Mouse (Mus musculus) lung, embryonic 14.5 days (tissue): ENCODE data around the gene Thy1. TPM values are rescaled to one million over a fixed set of nuclear protein-coding genes. Genes with fewer than 3 reads are reported as not detected.

Experiments
- ATAC-seq: fragments of 200-750 bp; cut with Nextera tagmentation; 2 replicates; pipeline ENCODE4 v1.8.0; 2017; ENCODE audit warnings: mild to moderate bottlenecking, moderate TSS enrichment, moderate library complexity; ENCODE audit not compliant: insufficient read depth
- DNase-seq: peaks from one replicate; pipeline ENCODE4 v3.0.0-alpha.2; 2015
- H3K27ac ChIP-seq: fragments of 300-500 bp; sonication (generic); 2 replicates; pipeline ENCODE4 v1.5.1; 2014; ENCODE audit warnings: low read depth, mild to moderate bottlenecking, moderate library complexity
- H3K27me3 ChIP-seq: fragments of 300-500 bp; sonication (generic); 2 replicates; pipeline ENCODE4 v1.6.1; 2014; ENCODE audit warnings: low read length, control low read depth; ENCODE audit not compliant: insufficient read depth
- H3K36me3 ChIP-seq: fragments of 300-500 bp; sonication (generic); 2 replicates; pipeline ENCODE4 v1.6.1; 2014; ENCODE audit warnings: control low read depth; ENCODE audit not compliant: insufficient read depth
- H3K4me1 ChIP-seq: fragments of 300-500 bp; sonication (generic); 2 replicates; pipeline ENCODE4 v1.6.1; 2014; ENCODE audit warnings: antibody characterized with exemption, control low read depth; ENCODE audit not compliant: insufficient read depth
- H3K4me2 ChIP-seq: fragments of 300-500 bp; sonication (generic); 2 replicates; pipeline ENCODE4 v1.6.1; 2014; ENCODE audit warnings: mild to moderate bottlenecking
- H3K4me3 ChIP-seq: fragments of 300-500 bp; sonication (generic); 2 replicates; pipeline ENCODE4 v1.5.1; 2014; ENCODE audit warnings: low read depth, low read length
- H3K9ac ChIP-seq: fragments of 300-500 bp; sonication (generic); 2 replicates; pipeline ENCODE4 v1.6.1; 2014
- H3K9me3 ChIP-seq: fragments of 300-500 bp; sonication (generic); 2 replicates; pipeline ENCODE4 v1.6.1; 2016; ENCODE audit warnings: low read depth, low read length, control low read depth
- CTCF ChIP-seq: IDR thresholded peaks from 2 replicates; pipeline ENCODE4 v1.5.1; 2016; ENCODE audit warnings: antibody characterized with exemption, low read depth
- WGBS: fragments of 180-500 bp; shearing (Covaris S2); extraction: QIAGEN DNeasy Blood & Tissue Kit; methylation state at CpG from one replicate; pipeline ENCODE4 v1.1.7; 2014; 5-methylcytosine and 5-hydroxymethylcytosine counted together
- polyA plus RNA-seq: library from polyadenylated mRNA; unstranded; fragments of >200 nt; fragmentation: Nextera tagmentation; extraction: Ambion mirVana; gene quantifications from 2 replicates; pipeline ENCODE4 v1.2.1, GENCODE M21; 2014

Gene Thy1
- polyA plus RNA-seq, 1 experiment from 2014 or later = 0.46 TPM

DNA sequence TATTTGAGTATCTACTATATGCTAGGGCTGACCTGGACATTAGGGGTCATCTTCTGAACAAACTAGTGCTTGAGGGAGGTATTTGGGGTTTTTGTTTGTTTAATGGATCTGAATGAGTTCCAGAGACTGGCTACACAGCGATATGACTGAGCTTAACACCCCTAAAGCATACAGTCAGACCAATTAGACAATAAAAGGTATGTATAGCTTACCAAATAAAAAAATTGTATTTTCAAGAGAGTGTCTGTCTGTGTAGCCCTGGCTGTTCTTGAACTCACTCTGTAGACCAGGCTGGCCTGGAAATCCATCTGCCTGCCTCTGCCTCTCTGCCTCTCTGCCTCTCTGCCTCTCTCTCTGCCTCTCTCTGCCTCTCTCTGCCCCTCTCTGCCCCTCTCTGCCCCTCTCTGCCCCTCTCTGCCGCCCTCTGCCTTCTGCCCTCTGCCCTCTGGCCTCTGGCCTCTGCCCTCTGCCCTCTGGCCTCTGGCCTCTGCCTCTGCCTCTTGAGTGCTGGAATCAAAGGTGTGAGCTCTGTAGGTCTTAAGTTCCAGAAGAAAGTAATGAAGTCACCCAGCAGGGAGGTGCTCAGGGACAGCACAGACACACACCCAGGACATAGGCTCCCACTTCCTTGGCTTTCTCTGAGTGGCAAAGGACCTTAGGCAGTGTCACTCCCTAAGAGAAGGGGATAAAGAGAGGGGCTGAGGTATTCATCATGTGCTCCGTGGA lies 2.1 kb downstream of the Thy1 start:
- no peak overlapping the region for H3K4me2 ChIP-seq
- H3K36me3 ChIP-seq = no peaks in the 10 kb centered on the region
- no peak for DNase-seq
- H3K4me1 ChIP-seq = no peaks in the 10 kb centered on the region
- H3K4me3 ChIP-seq = no peak overlapping the region
- no peak overlapping the region for H3K9ac ChIP-seq
- no peaks in the 10 kb centered on the region for H3K9me3 ChIP-seq
- no peak overlapping the region for H3K27ac ChIP-seq
- WGBS = 57% methylated on average over 3 of the region's 3 CpGs
- ATAC-seq = no peak
- TF ChIP-seq CTCF = no peak
- H3K27me3 ChIP-seq = peaks cover 36% of the 10 kb centered on the region

DNA sequence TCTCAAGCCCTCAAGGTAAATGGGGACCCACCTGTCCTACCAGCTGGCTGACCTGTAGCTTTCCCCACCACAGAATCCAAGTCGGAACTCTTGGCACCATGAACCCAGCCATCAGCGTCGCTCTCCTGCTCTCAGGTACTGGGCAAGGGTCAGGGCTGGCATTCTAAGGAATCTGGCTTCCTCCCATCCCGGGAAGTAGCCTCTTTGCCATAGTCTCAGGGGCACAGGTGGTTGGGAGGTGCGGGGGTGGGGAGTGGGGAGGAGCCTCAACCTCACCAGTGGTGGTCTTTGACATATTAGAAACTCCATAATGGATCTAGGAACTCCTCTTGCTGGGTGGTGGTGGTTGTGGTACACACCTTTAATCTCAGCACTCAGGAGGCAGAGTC lies 2.7 kb downstream of the Thy1 start:
- peaks cover 36% of the 10 kb centered on the region for H3K27me3 ChIP-seq
- H3K4me3 ChIP-seq = no peak overlapping the region
- DNase-seq = no peak
- H3K9ac ChIP-seq = no peak overlapping the region
- H3K27ac ChIP-seq = no peak overlapping the region
- H3K9me3 ChIP-seq = no peaks in the 10 kb centered on the region
- WGBS = 71% methylated on average over 5 of the region's 5 CpGs
- no peaks in the 10 kb centered on the region for H3K36me3 ChIP-seq
- H3K4me1 ChIP-seq = no peaks in the 10 kb centered on the region
- no peak overlapping the region for H3K4me2 ChIP-seq
- ATAC-seq = no peak
- TF ChIP-seq CTCF = no peak

DNA sequence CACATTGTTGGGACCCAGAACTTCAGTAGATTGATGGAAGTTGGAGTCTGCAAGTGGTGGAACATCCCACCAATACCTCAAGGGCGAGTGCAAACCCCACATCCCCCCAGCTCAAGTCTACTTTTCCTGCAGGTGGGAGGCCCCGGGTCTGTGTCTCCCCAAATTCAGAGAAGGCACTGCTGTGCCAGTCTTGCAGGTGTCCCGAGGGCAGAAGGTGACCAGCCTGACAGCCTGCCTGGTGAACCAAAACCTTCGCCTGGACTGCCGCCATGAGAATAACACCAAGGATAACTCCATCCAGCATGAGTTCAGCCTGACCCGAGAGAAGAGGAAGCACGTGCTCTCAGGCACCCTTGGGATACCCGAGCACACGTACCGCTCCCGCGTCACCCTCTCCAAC lies 3.2 kb downstream of the Thy1 start:
- Histone ChIP-seq H3K4me3 (no peak overlapping the region), H3K4me2 (no peak overlapping the region), H3K27ac (no peak overlapping the region), H3K36me3 (no peaks in the 10 kb centered on the region), H3K9me3 (no peaks in the 10 kb centered on the region), H3K9ac (no peak overlapping the region), H3K27me3 (peaks cover 36% of the 10 kb centered on the region), H3K4me1 (no peaks in the 10 kb centered on the region)
- DNase-seq = no peak
- no peak for TF ChIP-seq CTCF
- WGBS = 77% methylated on average over 12 of the region's 12 CpGs
- no peak for ATAC-seq

DNA sequence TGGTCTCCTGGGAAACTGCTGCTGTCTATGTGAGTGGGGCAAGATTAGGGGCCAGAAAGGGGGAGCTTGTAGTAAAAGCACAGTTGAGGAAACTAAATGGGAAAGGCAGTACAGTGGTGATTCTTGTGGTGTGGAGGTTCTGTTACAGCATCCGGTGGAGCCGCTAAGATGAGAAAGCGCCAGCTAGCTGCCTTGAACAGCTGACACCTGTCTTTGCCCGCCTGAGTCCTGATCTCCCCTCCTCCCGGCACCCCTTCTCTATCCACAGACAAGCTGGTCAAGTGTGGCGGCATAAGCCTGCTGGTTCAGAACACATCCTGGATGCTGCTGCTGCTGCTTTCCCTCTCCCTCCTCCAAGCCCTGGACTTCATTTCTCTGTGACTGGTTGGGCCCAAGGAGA lies 3.9 kb downstream of the Thy1 start:
- WGBS = 20% methylated on average over 6 of the region's 6 CpGs
- no peak overlapping the region for H3K4me3 ChIP-seq

DNA sequence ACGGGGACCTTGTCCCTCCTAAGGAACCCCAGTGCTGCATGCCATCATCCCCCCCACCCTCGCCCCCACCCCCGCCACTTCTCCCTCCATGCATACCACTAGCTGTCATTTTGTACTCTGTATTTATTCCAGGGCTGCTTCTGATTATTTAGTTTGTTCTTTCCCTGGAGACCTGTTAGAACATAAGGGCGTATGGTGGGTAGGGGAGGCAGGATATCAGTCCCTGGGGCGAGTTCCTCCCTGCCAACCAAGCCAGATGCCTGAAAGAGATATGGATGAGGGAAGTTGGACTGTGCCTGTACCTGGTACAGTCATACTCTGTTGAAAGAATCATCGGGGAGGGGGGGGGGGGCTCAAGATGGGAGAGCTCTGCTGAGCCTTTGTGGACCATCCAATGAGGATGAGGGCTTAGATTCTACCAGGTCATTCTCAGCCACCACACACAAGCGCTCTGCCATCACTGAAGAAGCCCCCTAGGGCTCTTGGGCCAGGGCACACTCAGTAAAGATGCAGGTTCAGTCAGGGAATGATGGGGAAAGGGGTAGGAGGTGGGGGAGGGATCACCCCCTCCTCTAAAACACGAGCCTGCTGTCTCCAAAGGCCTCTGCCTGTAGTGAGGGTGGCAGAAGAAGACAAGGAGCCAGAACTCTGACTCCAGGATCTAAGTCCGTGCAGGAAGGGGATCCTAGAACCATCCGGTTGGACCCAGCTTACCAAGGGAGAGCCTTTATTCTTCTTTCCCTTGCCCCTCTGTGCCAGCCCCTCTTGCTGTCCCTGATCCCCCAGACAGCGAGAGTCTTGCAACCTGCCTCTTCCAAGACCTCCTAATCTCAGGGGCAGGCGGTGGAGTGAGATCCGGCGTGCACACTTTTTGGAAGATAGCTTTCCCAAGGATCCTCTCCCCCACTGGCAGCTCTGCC lies 4.6 kb downstream of the Thy1 start:
- no peaks in the 10 kb centered on the region for H3K9me3 ChIP-seq
- no peak overlapping the region for H3K4me2 ChIP-seq
- DNase-seq (no peak), ATAC-seq (no peak)
- no peak overlapping the region for H3K4me3 ChIP-seq
- no peaks in the 10 kb centered on the region for H3K4me1 ChIP-seq
- no peak for TF ChIP-seq CTCF
- peaks cover 27% of the 10 kb centered on the region for H3K27me3 ChIP-seq
- H3K27ac ChIP-seq = no peak overlapping the region
- WGBS = 62% methylated on average over 14 of the region's 14 CpGs
- H3K9ac ChIP-seq = no peak overlapping the region
- H3K36me3 ChIP-seq = no peaks in the 10 kb centered on the region

More for the DNA sequence above, 3.9 kb downstream of the Thy1 start:
- no peak overlapping the region for H3K4me2 ChIP-seq
- DNase-seq (no peak), ATAC-seq (no peak)
- no peaks in the 10 kb centered on the region for H3K4me1 ChIP-seq
- H3K27ac ChIP-seq = no peak overlapping the region
- no peaks in the 10 kb centered on the region for H3K36me3 ChIP-seq
- no peaks in the 10 kb centered on the region for H3K9me3 ChIP-seq
- no peak overlapping the region for H3K9ac ChIP-seq
- peaks cover 32% of the 10 kb centered on the region for H3K27me3 ChIP-seq
- no peak for TF ChIP-seq CTCF

DNA sequence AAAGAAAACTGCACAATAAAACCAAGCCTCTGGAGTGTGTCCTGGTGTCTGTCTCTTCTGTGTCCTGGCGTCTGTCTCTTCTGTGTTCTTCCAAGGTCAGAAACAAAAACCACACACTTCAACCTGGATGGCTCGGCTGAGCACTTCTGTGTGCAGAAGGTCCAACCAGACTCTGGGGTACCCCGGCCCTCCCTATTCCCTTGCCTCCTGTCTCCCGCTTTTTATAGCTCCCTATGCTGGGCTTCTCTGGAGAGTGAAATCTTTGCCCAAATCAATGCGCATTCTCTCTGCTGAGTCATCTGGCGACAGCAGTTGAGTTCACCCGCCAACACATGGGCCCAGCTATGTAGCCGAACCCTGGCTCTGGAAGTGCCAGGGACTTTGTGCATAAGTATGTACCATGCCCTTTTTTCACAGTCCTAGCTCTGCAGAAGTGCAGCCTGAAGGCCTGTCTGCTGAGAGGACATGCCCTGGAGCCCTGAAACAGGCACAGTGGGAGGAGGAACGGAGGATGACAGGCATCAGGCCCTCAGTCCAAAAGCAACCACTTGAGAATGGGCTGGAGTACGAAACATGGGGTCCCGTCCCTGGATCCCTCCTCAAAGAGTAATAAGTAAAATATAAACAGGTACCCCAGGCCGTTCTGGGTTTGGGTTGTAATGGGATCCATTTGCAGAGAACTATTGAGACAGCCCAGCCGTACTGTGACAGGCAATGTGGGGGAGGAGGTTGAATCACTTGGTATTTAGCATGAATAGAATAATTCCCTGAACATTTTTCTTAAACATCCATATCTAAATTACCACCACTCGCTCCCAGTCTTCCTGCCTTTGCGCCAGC lies 5.6 kb downstream of the Thy1 start:
- Histone ChIP-seq H3K27ac (no peak overlapping the region), H3K4me1 (no peaks in the 10 kb centered on the region), H3K27me3 (peaks cover 18% of the 10 kb centered on the region), H3K4me3 (no peak overlapping the region), H3K9me3 (no peaks in the 10 kb centered on the region), H3K36me3 (no peaks in the 10 kb centered on the region), H3K4me2 (no peak overlapping the region), H3K9ac (no peak overlapping the region)
- ATAC-seq (no peak), DNase-seq (no peak)
- 59% methylated on average over 15 of the region's 15 CpGs for WGBS
- no peak for TF ChIP-seq CTCF
